Mouse (Mus musculus) lung, postnatal 0 days (tissue): ENCODE measurements at regions not wholly inside any gene's neighbourhood (a gene's known extent, or its start where the extent isn't known, plus 50 kb on each side); places are given as distances from the start of the nearest gene placed in this dataset.

Experiments used
- ATAC-seq: fragments of 200-750 bp; cut with Nextera tagmentation; 2 replicates; pipeline ENCODE4 v1.8.0; 2017; ENCODE audit warnings: moderate library complexity
- DNase-seq: peaks from one replicate; pipeline ENCODE4 v3.0.0-alpha.2; 2016; ENCODE audit warnings: low spot score
- H3K27ac ChIP-seq: fragments of 300-500 bp; sonication (generic); 2 replicates; pipeline ENCODE4 v1.5.1; 2014; ENCODE audit warnings: antibody characterized with exemption, mild to moderate bottlenecking, low read length, mixed read lengths
- H3K27me3 ChIP-seq: fragments of 300-500 bp; sonication (generic); replicated peaks from 2 replicates; pipeline ENCODE4 v1.6.1; 2014; ENCODE audit warnings: low read length, mixed read lengths; ENCODE audit not compliant: insufficient read depth
- H3K36me3 ChIP-seq: fragments of 300-500 bp; sonication (generic); 2 replicates; pipeline ENCODE4 v1.6.1; 2014; ENCODE audit warnings: low read length, mixed read lengths; ENCODE audit not compliant: insufficient read depth
- H3K4me1 ChIP-seq: fragments of 300-500 bp; sonication (generic); 2 replicates; pipeline ENCODE4 v1.6.1; 2014; ENCODE audit warnings: antibody characterized with exemption, low read depth, low read length, mixed read lengths; ENCODE audit not compliant: insufficient read depth
- H3K4me2 ChIP-seq: fragments of 300-500 bp; sonication (generic); replicated peaks from 2 replicates; pipeline ENCODE4 v1.6.1; 2014; ENCODE audit warnings: low read depth, mild to moderate bottlenecking, low read length, moderate library complexity, mixed read lengths
- H3K4me3 ChIP-seq: fragments of 300-500 bp; sonication (generic); 2 replicates; pipeline ENCODE4 v1.5.1; 2014; ENCODE audit warnings: low read depth, low read length
- H3K9ac ChIP-seq: fragments of 300-500 bp; sonication (generic); replicated peaks from 2 replicates; pipeline ENCODE4 v1.6.1; 2014; ENCODE audit warnings: low read depth, mild to moderate bottlenecking
- H3K9me3 ChIP-seq: fragments of 300-500 bp; sonication (generic); 2 replicates; pipeline ENCODE4 v1.6.1; 2016; ENCODE audit warnings: low read length, mixed read lengths
- CTCF ChIP-seq: IDR thresholded peaks from 2 replicates; pipeline ENCODE4 v1.5.1; 2016; ENCODE audit warnings: antibody characterized with exemption, mild to moderate bottlenecking
- EP300 ChIP-seq: IDR thresholded peaks from 2 replicates; pipeline ENCODE4 v1.6.1; 2016; ENCODE audit warnings: antibody characterized with exemption, mild to moderate bottlenecking, control low read depth
- WGBS: fragments of 180-500 bp; shearing (Covaris S2); extraction: QIAGEN DNeasy Blood & Tissue Kit; methylation state at CpG from one replicate; pipeline ENCODE4 v1.1.7; 2014; 5-methylcytosine and 5-hydroxymethylcytosine counted together

DNA sequence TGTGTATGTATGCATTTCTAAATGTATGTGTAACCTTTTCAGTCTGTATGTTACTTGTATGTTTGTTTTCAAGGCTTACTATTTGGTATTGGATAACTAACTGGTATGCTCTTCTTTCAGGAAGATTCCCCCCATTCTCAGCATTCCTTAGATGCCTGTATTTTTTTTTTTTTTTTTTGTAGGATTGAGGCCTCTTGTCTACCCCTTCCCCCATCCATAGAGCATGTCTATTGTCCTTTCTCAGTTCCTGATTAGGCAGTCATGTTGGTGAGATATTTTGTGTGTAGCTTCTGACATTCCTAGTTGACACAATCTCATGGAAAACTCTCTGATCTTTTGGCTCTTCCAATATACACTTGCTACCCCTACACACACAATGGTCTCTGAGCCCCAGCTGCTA is 262.8 kb upstream of the Tbc1d2b start:
- DNase-seq (no peak), ATAC-seq (no peak)
- no peaks in the 10 kb centered on the region for H3K4me1 ChIP-seq
- H3K9ac ChIP-seq = no peak overlapping the region
- no peak overlapping the region for H3K27ac ChIP-seq
- no peaks in the 10 kb centered on the region for H3K36me3 ChIP-seq
- H3K9me3 ChIP-seq = no peaks in the 10 kb centered on the region
- H3K4me3 ChIP-seq = no peak overlapping the region
- TF ChIP-seq CTCF = no peak
- TF ChIP-seq EP300 = no peak
- H3K4me2 ChIP-seq = no peak overlapping the region
- no peaks in the 10 kb centered on the region for H3K27me3 ChIP-seq

DNA sequence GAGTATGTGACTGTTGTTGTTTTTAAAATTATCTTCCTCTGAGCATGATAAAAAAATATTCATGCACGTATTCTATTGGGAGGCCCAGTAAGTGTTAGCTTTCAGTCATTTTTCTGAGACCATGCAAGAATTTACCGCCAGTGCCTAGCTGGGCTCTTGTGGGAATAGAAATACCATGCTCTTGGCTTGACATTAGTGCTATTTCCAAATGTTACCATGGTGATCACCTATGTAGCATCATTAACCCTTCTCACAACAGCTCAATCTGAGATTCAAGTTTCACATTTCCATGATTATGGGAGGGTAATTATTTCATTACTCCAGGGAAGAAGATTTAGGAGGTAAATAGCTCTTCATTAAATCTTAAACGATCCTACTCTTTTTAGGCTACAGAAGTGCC is 250.6 kb upstream of the Tbc1d2b start:
- H3K36me3 ChIP-seq = no peaks in the 10 kb centered on the region
- DNase-seq (no peak), ATAC-seq (no peak)
- no peak overlapping the region for H3K27ac ChIP-seq
- no peaks in the 10 kb centered on the region for H3K9me3 ChIP-seq
- H3K9ac ChIP-seq = no peak overlapping the region
- H3K4me1 ChIP-seq = no peaks in the 10 kb centered on the region
- TF ChIP-seq EP300 (no peak), CTCF (no peak)
- no peak overlapping the region for H3K4me3 ChIP-seq
- no peak overlapping the region for H3K4me2 ChIP-seq
- WGBS = 79% methylated on average over 3 of the region's 3 CpGs
- no peaks in the 10 kb centered on the region for H3K27me3 ChIP-seq

DNA sequence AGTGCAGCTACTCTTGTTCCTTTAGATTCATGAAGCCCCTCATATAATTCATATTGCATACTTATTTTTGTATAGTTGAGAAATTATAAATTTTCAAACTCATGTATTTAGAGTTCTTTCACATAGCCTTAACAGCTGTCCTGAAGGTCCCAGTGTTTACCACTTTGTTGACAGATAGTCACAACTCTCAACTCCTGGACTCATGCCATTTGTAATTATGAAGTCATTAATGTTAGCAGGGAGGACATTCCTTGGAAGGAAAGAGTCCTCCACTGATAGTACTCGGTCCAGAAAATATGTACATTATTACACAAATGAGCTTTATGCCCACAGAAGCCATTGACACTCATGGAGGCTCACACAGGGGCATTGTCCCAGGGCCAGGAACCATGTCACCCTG is 224.3 kb upstream of the Tbc1d2b start:
- Histone ChIP-seq H3K36me3 (no peaks in the 10 kb centered on the region), H3K4me1 (no peaks in the 10 kb centered on the region), H3K4me2 (no peak overlapping the region), H3K27me3 (no peaks in the 10 kb centered on the region), H3K27ac (no peak overlapping the region), H3K9ac (no peak overlapping the region), H3K4me3 (no peak overlapping the region), H3K9me3 (no peaks in the 10 kb centered on the region)
- peak; percentile 12; the same call in 1 of the 2 replicates for ATAC-seq
- DNase-seq = peak; percentile 8
- no peak for TF ChIP-seq CTCF
- no peak for TF ChIP-seq EP300
- WGBS = 32% methylated on average over 1 of the region's 1 CpGs

DNA sequence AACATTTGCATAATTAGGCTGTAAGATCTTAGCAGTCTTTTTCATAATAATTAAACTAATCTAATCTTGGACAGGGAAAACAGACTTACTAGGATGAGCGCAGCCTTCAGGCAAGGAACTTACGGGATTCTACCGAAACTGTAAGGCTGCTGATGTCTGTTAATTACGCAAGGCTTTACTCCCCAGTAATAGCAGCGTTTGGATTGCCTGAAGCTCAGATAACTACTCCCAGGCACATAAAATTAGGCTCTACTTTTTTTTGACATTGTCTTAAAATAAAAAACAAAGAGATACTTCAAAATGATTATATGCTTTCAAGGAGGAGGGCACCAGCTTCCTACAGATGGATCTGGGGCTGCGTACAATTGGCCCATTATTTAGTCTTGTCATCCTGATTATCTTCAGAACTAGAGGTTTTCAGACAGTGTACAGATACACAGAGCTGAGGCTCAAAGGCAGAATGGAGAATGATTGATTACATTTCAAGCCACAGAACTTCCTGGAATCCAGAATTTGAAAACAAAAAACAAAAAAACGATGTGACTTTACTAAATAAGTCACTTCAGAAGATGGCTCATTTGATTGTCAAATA is 220.1 kb upstream of the Tbc1d2b start:
- TF ChIP-seq EP300 = no peak
- TF ChIP-seq CTCF = no peak
- no peaks in the 10 kb centered on the region for H3K4me1 ChIP-seq
- no peak overlapping the region for H3K9ac ChIP-seq
- H3K36me3 ChIP-seq = no peaks in the 10 kb centered on the region
- ATAC-seq (no peak), DNase-seq (peak; percentile 5)
- H3K9me3 ChIP-seq = no peaks in the 10 kb centered on the region
- H3K4me2 ChIP-seq = no peak overlapping the region
- no peaks in the 10 kb centered on the region for H3K27me3 ChIP-seq
- 63% methylated on average over 7 of the region's 7 CpGs for WGBS
- H3K27ac ChIP-seq = no peak overlapping the region
- no peak overlapping the region for H3K4me3 ChIP-seq

DNA sequence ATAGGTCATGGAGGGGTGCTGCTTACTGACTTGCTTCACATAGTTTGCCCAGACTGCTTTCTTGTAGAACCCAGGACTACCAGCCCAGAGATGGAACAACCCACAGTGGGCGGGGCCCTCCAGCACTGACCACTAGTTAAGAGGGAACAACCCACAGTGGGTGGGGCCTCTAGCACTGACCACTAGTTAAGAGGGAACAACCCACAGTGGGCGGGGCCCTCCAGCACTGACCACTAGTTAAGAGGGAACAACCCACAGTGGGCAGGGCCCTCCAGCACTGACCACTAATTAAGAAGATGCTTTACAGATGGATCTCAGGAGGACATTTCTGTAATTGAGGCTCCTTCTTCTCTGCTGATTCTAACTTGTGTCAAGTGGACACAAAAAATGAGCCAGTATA is 180.0 kb upstream of the Tbc1d2b start:
- 92% methylated on average over 2 of the region's 2 CpGs for WGBS
- H3K4me1 ChIP-seq = no peaks in the 10 kb centered on the region
- H3K4me3 ChIP-seq = no peak overlapping the region
- no peak for TF ChIP-seq EP300
- no peak for TF ChIP-seq CTCF
- no peaks in the 10 kb centered on the region for H3K9me3 ChIP-seq
- no peak overlapping the region for H3K9ac ChIP-seq
- no peaks in the 10 kb centered on the region for H3K36me3 ChIP-seq
- DNase-seq (no peak), ATAC-seq (no peak)
- H3K4me2 ChIP-seq = no peak overlapping the region
- H3K27ac ChIP-seq = no peak overlapping the region
- no peaks in the 10 kb centered on the region for H3K27me3 ChIP-seq

DNA sequence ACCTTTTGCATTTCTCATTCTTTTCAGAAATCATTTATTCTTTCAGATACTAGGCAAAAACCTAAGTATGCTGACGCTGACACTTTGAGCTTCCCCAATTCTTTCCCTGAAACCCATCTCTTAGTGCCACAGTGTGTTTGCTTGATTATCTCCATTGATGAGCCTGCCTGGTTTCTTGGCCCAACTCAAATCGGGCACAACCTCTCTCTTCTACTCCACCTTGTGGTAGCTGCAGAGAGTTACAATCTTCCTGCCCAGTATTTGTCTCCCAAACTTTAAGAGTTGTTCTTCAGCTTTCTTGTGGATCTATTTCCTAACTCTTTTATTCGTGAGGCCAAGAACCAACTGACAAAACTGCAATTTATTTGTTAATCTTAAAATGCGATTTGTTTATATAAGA is 176.4 kb upstream of the Tbc1d2b start:
- TF ChIP-seq EP300 (no peak), CTCF (peak; percentile 82)
- Histone ChIP-seq H3K4me1 (no peaks in the 10 kb centered on the region), H3K27ac (no peak overlapping the region), H3K9me3 (no peaks in the 10 kb centered on the region), H3K9ac (no peak overlapping the region), H3K4me3 (no peak overlapping the region), H3K36me3 (no peaks in the 10 kb centered on the region), H3K27me3 (no peaks in the 10 kb centered on the region), H3K4me2 (no peak overlapping the region)
- WGBS = 10% methylated on average over 4 of the region's 4 CpGs
- DNase-seq (peak; percentile 61), ATAC-seq (no peak)

DNA sequence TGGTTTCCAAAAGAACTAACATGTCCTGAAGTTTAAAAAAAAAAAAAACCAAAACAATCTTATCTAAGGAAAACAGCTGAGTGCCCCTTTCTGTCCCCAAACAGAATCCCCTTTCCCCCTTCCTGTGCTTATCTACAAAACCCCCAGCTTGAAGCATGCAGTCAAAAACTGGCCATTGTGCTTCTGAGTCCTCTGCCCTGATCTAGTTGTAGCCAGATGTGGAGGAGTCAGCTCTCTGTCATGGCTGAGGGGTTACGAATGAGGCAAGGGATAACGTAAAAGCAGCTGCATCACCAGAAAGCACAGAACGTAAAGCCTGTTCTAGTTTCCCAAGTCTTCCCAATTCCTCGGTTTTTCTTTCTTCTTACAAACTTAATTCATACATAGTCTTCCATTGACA is 164.3 kb upstream of the Tbc1d2b start:
- no peaks in the 10 kb centered on the region for H3K36me3 ChIP-seq
- H3K4me1 ChIP-seq = no peaks in the 10 kb centered on the region
- no peaks in the 10 kb centered on the region for H3K9me3 ChIP-seq
- no peak overlapping the region for H3K4me2 ChIP-seq
- H3K27me3 ChIP-seq = no peaks in the 10 kb centered on the region
- ATAC-seq (no peak), DNase-seq (no peak)
- TF ChIP-seq EP300 = no peak
- no peak for TF ChIP-seq CTCF
- no peak overlapping the region for H3K27ac ChIP-seq
- H3K9ac ChIP-seq = no peak overlapping the region
- 57% methylated on average over 4 of the region's 4 CpGs for WGBS
- no peak overlapping the region for H3K4me3 ChIP-seq
